Mouse (Mus musculus) kidney, adult 11 months (tissue): ENCODE results near the gene Dner.
A peak's percentile ranks its signal among the peaks of the same experiment; 100 is the strongest.

Source experiments
- DNase-seq: peaks from one replicate; pipeline ENCODE4 v3.0.0; 2022

Gene Dner

GRCm38 (mm10) chr1:84695517-84696411 is at the start of gene Dner:
Gene Dner, minus strand, starts transcription at chr1:84696221.
- DNase-seq = peak; percentile 34

- DNase-seq = no peak
Observed at GRCm38 (mm10) chr1:84742156-84742555, 46.1 kb upstream of the Dner start.

- DNase-seq = no peak
Observed at GRCm38 (mm10) chr1:84740080-84740479, 44.1 kb upstream of the Dner start.

GRCm38 (mm10) chr1:84737097-84737496 is 41.1 kb upstream of the Dner start:
- no peak for DNase-seq

- DNase-seq = no peak
Observed at GRCm38 (mm10) chr1:84733799-84734198, 37.8 kb upstream of the Dner start.

- no peak for DNase-seq
Observed at GRCm38 (mm10) chr1:84731763-84732162, 35.7 kb upstream of the Dner start.

GRCm38 (mm10) chr1:84722841-84723240 is 26.8 kb upstream of the Dner start:
- DNase-seq = no peak

- DNase-seq = no peak
Observed at GRCm38 (mm10) chr1:84722371-84722770, 26.4 kb upstream of the Dner start.

- no peak for DNase-seq
Observed at GRCm38 (mm10) chr1:84721942-84722341, 25.9 kb upstream of the Dner start.

GRCm38 (mm10) chr1:84709810-84710785 is 14.1 kb upstream of the Dner start:
- no peak for DNase-seq

GRCm38 (mm10) chr1:84709406-84709805 is 13.4 kb upstream of the Dner start:
- no peak for DNase-seq

- DNase-seq = no peak
Observed at GRCm38 (mm10) chr1:84700254-84700653, 4.2 kb upstream of the Dner start.

- no peak for DNase-seq
Observed at GRCm38 (mm10) chr1:84697136-84697535, 1.1 kb upstream of the Dner start.

- DNase-seq = no peak
Observed at GRCm38 (mm10) chr1:84694688-84695474, 1.1 kb downstream of the Dner start.

- DNase-seq = no peak
Observed at GRCm38 (mm10) chr1:84677910-84678309, 18.1 kb downstream of the Dner start.

- no peak for DNase-seq
Observed at GRCm38 (mm10) chr1:84668100-84668846, 27.7 kb downstream of the Dner start.

GRCm38 (mm10) chr1:84667660-84668059 is 28.4 kb downstream of the Dner start:
- no peak for DNase-seq

GRCm38 (mm10) chr1:84664377-84665118 is 31.5 kb downstream of the Dner start:
- DNase-seq = no peak

- DNase-seq = no peak
Observed at GRCm38 (mm10) chr1:84646781-84647180, 49.2 kb downstream of the Dner start.

GRCm38 (mm10) chr1:84640463-84640862 is 55.6 kb downstream of the Dner start:
- DNase-seq = no peak

- no peak for DNase-seq
Observed at GRCm38 (mm10) chr1:84636890-84637289, 59.1 kb downstream of the Dner start.
